Mouse (Mus musculus): ENCODE data around the gene Pgm3. TPM values are rescaled to one million over a fixed set of nuclear protein-coding genes. Genes with fewer than 3 reads are reported as not detected.
"Not testable (repeated sequence)": the region's sequence is repeated elsewhere in the genome, so short reads cannot be mapped to it uniquely, and the experiment has no call there.

The Pgm3 gene
- 13.5 and 16.3 TPM in 2 replicates for total RNA-seq (2015)
- total RNA-seq (2017) = 16.5 and 21.8 TPM in 2 replicates

DNA sequence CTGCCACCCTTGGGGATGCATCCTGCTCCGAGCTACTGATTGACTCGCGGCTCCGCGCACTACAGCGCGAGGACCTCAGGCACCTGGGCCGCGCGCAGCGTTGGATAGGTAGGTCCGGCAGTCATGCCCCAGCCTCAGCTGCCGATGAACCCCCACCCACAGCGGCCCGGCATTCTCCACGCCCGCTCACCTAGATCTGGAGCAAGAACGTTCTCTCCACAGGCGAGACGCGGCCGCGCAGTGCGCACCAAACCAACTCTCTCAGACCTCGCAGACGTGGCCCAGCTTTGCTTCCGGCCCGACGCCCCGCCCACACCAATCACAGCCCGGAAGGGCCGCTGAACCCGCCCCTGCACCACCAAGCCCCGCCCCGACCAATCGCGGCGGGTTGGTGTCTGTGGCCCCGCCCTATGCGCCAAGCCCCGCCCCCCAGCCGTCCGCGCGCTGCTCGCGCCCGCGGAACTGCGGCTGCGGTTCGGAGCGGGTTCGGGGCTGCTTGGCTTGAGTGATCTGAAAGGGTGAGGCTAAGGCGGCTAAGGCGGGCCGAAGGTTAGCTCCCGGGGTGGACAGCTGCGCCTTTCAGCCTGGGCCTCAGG lies at the start of gene Pgm3, which contains the start of gene Rwdd2a:
TSS of gene Pgm3 (minus strand) at position 303 of the 596 bp plus-strand sequence.
TSS of gene Rwdd2a (plus strand) at position 452 of the 596 bp plus-strand sequence.
- peak; percentile 90 for ATAC-seq (ENCODE audit: poor library complexity, severe bottlenecking)

DNA sequence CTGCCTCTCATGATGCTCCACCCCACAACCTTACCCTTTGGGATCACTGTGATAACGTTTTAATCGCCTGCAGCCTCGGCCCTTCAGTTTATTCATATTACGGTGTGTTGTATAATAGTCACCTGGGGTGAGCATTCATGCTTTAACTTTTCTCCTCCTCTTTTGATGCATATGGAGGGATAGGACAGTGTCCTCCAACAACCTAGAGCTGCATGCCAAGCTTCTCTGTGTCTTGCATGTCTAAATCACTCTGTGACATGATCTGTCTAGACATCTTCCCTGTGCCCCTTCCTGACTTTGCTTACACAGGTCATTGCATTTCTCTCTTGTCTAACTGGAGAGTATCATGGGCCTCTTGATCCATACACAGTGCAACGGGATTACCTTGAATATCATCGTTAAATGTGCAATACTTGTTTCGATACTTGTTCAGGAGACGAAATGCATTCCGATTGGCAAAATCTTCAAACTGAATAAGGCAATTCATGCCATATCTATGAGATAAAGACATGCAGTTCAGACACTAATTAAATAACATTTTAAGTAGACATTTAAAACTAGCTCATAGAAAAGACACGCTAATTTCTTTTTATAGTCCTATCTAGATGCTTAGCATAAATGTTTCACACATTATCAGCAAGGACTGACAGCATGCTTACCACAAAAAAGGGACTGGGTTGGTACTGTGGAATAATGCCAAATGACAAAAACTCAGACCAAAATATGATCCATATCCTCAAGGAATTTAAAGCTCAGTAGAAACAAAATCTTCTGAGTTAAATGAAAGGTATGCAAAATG lies 47.9 kb upstream of the Pgm3 start:
- no peak for ATAC-seq (ENCODE audit: poor library complexity, severe bottlenecking)

DNA sequence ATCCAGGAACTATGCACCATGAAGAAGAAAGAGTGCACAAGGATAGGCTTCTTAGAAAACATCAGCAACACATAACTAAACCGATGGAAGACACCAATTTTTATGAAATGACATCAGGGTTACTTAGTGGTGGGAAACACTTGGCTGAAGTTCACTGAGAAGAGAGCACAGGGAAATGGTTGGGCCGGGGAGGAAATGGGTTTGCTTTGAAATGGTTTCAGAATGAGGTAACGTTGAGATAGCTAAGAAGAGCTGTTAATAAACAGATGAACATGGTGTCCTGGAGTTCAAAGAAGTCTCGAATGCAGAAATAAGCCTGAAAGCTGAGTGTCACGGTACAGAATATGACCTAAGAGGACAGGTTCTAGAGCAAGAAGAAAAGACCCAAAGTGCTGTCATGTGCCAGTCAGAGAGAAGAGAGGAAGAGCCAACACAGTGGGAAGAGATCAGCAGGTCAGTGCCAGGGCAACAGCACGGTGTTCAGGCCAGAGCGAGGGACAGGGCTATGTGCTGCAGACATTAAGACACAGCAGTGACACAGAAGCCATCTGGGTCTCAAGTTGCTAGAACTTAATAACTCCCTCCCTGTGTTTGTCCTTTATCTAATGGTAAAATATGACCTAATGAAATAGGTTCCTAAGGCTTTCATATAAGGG lies 46.3 kb upstream of the Pgm3 start:
- ATAC-seq (ENCODE audit: poor library complexity, severe bottlenecking) = peak; percentile 47; the same call in 1 of the 2 replicates

DNA sequence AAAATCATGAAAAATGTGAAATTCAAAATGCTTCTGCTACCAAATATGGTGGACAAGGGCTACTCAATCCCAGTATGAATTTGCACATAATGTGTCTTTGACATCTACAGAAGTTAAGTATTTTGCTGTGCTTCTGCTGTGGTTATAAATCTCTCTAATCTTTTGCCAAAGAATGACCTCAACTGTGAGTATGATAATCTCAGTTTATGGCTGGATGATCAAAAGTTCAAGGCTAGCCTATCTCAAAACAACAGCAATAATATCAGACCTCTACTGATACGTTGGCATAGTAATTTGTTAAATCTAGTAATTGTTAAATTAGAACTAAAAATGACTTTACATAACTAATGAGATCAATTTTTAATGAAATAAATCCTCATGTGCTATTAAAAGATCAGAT lies 44.1 kb upstream of the Pgm3 start:
- no peak for ATAC-seq (ENCODE audit: poor library complexity, severe bottlenecking)

DNA sequence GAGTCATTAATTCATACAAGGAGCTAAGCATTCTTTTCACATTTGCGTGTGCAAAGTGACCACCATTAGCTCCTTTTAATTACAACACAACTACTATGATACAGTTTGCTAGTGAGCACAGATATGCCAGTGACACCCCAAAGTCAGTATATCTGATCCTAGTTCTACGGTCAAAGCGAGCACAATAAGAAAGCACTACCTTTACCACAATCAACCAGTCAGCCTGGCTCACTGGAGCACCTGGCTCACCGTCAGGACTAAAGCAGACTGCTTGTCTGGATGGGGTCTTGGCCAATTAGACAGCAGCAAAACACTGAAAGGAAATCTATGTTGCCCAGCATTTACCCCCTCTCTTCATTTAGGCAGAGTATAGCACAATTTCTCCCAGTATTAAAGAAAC lies 40.4 kb upstream of the Pgm3 start:
- no peak for ATAC-seq (ENCODE audit: poor library complexity, severe bottlenecking)

DNA sequence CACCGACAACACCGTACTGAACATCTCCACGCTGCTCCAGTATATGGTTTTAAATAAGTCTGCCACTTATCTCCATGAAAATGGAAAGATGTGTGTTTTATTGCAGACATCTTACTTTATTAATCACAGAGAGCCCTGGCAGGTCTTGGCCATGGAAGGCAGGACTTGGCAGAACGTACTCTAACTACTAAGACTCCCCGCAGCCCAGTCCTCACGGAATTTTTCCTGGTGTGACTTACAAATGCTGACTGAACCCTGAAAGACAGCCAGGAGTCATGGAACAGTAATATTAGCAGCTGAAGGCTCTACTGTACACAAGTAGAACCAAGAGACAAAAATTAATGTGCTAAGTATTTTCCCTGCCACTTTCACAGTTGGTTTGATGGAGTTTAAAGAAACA lies 34.1 kb upstream of the Pgm3 start:
- ATAC-seq (ENCODE audit: poor library complexity, severe bottlenecking) = no peak

DNA sequence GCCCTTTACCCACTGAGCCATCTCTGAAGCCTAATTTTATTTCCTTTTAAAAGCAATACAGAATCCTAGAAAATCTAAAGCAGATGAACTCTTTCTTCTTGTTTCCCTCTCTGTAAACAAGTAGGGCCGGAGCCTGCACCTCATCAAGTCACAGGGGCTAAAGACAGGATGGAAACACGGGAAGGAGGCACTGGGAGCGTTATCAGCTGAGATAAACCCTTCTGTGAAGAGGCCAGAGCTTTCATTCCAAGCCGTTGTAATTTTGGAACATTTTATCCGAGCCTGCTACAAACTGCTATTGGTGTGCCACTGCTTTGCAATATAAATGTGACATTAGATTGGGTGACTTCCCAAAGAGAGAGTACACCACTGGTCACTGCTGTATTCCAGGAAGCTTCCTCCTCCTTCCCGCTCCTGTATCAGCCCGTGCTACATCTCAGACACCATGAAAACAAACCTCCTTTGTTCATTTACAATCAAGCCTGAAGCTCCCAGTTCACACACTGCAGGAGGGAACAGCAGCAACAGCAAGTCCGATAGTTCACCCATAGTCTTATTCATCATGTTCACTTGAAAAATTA lies 28.2 kb upstream of the Pgm3 start:
- no peak for ATAC-seq (ENCODE audit: poor library complexity, severe bottlenecking)

DNA sequence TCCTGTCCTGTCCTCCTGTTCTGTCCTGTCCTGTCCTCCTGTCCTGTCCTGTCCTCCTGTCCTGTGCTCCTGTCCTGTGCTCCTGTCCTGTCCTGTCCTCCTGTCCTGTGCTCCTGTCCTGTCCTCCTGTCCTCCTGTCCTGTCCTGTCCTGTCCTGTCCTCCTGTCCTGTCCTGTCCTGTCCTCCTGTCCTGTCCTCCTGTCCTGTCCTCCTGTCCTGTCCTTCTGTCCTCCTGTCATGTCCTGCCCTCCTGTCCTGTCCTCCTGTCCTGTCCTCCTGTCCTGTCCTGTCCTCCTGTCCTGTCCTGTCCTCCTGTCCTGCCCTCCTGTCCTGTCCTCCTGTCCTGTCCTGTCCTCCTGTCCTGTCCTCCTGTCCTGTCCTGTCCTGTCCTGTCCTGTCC lies 25.3 kb upstream of the Pgm3 start:
- not testable (repeated sequence) for ATAC-seq (ENCODE audit: poor library complexity, severe bottlenecking)

DNA sequence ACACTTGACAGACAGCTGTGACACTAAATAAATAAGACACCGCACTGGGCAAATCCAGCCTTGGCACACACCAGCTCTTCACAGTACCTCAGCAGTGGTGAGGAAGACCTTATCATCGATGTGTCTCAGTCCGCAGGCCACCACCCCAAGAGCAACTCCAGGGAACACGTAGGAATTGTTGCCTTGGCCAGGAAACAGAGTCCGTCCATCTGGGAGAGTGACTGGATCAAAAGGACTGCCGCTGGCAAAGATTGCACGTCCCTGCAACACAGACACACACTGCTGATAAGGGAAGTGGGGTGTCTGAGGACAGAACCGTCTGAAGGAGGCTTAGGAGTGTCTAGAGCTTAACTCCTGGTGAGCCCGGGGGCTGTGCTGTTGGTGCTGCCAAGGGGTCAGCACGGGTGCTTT lies 22.7 kb upstream of the Pgm3 start:
- ATAC-seq (ENCODE audit: poor library complexity, severe bottlenecking) = not testable (repeated sequence)

DNA sequence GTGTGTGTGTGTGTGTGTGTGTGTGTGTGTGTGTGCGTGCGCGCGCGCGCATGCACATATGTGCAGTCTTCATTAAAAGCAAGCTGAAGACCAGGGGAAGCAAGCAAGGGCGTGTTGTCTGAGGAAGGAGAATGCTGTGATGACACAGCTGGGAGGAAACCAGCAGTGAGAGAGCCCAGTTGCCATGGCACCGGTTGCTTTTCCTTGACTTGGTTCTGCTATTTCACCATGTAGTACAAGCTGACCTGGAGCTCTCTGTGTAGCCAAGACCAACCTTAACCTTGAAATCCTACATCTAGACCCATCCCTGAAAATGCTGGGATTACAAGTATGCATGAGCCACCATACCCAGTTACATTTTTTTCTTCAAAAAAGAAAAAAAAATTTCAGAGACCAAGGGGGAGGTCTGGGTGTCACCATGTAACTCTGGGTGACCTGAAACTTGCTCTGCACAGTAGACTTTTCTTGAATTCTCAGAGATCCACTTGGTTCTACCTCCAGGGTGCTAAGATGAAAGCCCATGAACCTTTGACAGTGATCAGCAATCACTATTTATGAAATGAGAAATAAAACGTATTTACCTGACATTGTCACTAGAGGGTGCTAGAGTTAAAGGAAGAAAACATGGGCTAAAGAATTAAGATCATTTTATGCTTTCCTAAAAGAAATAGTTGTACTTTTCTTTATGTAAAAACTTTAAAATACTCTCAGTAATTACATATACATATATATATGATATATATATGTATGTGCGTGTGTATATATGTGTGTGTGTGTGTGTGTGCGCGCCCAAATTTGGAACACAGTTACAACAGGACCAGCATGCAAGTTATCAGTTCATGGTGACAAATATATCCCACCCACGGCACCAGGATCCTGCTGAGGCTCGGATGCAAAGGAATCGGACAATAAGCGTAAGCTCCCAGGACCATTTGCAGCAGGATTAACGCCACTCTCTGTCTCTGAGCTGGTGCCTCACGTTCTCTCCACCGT lies 21.3 kb upstream of the Pgm3 start:
- peak; percentile 97 for ATAC-seq (ENCODE audit: poor library complexity, severe bottlenecking)

DNA sequence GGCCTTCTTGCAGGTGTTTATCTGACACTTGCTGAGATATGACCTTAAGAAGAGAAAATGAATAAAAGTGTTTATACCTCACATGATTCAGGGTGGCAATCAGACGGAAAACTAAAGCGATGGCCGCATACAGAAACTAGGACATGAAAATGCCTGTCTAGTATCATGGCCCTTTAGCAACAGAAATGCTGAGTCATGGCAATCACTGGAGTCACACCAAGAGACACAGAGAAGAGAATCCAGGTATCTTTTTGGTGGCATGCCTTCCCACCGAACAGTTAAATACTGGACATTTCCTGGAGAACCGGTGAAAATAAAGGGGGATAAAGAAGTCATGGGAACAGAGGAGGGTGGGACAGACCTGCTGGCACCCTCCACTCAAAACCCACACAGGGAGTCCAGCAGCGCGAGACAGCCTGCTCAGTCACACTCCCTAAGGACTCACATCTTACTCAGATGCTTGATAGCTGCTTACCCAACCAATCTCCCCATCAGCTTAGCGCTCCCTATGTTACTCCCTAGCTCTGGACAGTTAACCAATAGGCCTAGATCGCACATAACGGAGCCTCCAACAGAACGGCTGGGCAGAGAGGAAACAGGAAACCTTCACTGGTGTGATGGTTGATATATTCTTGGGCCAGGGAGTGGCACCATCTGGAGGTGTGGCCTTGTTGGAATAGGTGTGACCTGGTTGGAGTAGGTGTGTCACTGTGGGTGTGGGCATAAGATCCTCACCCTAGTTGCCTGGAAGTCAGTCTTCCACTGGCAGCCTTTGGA lies 15.6 kb upstream of the Pgm3 start:
- ATAC-seq (ENCODE audit: poor library complexity, severe bottlenecking) = no peak

DNA sequence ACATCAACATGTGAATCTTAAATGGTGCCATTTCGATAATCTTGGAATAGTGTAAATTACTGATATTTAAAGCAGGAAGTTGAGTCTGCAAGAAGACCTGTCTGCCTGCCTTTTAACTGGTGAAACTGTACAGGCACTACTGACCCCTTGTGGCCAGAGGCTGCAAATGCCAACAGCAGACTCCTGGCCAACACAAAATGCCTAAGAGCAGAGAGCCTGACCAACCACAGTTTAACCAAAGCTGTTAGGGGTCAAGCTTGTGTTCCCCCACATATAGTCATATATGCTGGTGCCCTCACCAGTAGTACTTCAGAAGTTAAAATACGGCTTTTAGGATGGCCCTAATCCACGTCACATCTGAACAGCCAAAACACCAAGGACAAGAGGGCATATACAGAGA lies 12.1 kb upstream of the Pgm3 start:
- ATAC-seq (ENCODE audit: poor library complexity, severe bottlenecking) = peak; percentile 89

DNA sequence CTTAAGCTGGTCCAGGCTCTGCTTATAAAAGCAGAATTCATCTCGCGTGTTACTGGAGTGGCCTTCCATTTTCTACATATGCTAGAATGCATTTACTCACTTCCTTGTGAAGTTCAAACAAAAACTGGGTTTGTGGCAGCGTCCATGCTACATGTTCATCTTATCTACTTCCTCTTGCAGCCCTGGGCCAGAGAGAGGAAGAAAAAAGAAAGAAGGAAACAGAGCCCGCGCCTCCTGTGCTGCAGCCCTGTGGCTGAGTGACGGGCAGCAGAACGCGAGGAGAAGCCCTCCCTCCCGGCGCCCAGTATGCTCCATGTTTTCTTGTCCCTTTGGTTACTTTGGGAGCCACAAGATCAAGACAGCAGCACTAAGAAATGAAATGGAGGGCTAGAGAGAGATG lies 8.0 kb upstream of the Pgm3 start:
- peak; percentile 86 for ATAC-seq (ENCODE audit: poor library complexity, severe bottlenecking)

DNA sequence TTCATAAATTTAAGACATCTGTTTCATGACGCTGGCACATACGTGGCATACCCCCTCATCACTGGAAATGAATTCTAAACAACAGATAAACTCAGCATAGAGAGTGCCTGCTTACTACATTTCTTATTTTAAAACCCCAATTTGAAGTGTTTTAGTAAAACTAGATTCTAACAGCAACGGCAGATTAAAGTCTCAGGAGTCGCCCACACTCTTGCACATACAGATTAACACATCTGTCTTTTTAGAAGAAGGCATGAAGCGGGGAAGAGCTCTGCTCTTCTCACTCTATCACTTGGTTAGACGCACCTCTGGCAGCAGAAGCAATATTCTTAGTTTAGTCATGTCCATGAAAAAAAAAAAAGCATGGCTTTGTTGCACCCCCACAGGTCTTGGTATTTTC lies 3.5 kb upstream of the Pgm3 start:
- ATAC-seq (ENCODE audit: poor library complexity, severe bottlenecking) = no peak

DNA sequence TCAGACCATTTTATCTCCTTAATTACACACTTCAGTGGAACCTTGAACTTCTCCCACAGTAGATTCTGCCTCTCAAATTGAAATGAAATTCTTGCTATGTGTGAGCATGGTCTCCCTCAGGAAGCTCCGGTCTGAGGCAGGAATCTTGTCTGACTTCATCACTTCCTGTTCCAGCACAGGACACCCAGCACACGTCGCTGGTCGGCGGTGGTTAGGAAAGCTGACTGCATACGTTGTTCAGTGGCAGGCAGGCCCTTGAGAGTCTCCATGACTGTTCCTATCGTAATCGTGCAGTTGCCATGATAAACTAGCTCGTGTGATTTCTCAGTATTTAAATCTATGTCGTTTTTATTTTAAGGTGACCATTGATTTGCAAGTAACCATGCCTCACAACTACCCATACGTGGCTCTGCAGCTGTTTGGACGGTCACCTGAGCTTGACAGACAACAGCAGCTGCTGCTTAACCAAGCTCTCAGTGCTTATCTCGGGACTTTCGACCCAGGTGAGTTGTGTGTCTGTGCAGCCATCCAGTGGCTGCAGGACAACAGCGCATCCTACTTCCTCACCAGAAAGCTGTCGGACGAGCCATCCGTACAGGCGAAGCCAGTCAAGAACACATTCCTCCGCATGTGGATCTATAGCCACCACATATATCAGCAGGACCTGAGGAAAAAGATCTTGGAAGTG lies 2.1 kb upstream of the Pgm3 start:
- ATAC-seq (ENCODE audit: poor library complexity, severe bottlenecking) = no peak

DNA sequence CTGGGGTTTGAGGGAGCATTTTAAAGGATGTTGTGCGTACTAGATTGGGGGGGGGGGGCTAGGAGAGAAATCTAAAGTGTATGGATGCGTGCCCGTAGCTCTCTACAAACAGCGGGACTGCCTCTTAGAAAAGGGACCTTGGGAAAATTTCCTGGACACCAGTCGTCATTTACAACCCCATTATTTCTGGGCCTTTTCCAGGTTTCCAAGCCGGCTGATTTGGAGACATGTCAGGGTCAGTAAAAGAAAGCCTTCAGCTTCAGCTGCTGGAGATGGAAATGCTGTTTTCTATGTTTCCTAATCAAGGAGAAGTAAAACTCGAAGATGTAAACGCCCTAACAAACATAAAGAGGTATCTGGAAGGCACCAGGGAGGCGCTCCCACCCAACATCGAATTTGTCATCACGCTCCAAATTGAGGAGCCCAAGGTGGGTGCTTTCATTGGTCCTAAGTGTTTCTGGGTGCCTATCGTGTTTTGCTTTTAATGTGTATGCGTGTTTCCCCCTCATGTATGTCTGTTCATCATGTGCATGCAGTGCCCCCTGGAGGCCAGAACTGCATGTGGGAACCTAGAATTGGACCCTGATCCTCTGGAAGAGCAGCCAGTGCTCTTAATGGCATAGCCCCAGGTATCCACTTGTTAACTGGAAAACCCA lies 1.1 kb upstream of the Pgm3 start:
- ATAC-seq (ENCODE audit: poor library complexity, severe bottlenecking) = peak; percentile 69

DNA sequence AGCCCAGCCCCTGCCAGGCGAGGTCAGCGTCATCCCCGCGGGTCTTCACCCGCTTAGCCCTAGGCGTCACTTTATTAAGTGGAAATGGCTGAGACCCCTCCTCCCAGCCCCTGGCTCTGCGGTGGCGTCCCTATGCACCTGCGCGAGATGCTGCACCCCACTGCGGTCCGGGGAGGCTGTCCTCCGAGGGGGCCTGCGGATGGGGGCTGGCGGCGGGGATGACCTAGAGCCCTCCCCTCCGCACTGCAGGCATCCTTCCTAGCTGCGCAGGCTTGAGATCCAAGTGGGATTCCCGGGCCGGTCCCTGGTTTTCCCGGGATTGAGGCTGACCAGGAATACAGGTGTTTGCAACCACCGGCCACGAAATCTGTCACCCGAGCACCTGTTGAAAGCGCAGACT lies 554 bp upstream of the Pgm3 start:
- peak; percentile 24 for ATAC-seq (ENCODE audit: poor library complexity, severe bottlenecking)

DNA sequence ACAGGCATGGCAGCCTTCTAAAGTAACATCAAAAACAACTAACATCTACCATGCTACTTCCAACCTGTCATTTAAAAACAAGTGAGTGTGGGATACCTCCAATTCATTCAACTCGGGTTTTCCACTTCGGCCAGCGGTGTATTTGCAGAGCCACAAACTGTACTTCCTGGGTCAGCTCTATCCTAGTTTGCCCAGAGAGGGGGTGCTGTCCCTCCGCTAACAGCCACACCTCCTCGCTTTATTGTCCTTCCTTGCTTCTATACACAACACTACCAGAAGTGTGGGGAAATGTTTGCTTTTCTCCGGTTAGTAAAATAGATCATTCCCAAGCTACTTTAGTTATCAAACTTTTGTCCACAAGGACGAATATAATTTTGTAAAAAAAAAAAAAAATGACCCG lies 696 bp downstream of the Pgm3 start:
- no peak for ATAC-seq (ENCODE audit: poor library complexity, severe bottlenecking)

Data from megakaryocyte, adult 5-6 weeks (primary cell).